Mouse (Mus musculus) megakaryocyte, embryonic 14.5 days (primary cell): Measurements from ENCODE around the gene Efl1. TPM values are rescaled to one million over a fixed set of nuclear protein-coding genes. Genes with fewer than 3 reads are reported as not detected.

Experiments used
- H3K27me3 ChIP-seq: replicated peaks from 2 replicates; pipeline ENCODE3; 2012; ENCODE audit warnings: inconsistent platforms
- H3K36me3 ChIP-seq: replicated peaks from 2 replicates; pipeline ENCODE3; 2012; ENCODE audit warnings: low read length, inconsistent platforms, mixed read lengths
- H3K4me1 ChIP-seq: 2 replicates; pipeline ENCODE4 v1.6.1; 2012; ENCODE audit warnings: inconsistent platforms
- H3K4me3 ChIP-seq: replicated peaks from 2 replicates; pipeline ENCODE3; 2012; ENCODE audit warnings: moderate library complexity, mild to moderate bottlenecking, inconsistent platforms
- H3K9me3 ChIP-seq: 2 replicates; pipeline ENCODE4 v1.6.1; 2012; ENCODE audit warnings: inconsistent platforms
- FLI1 ChIP-seq: IDR thresholded peaks from 2 replicates; pipeline ENCODE4 v1.6.1; 2012; ENCODE audit warnings: low read length, inconsistent platforms, mixed read lengths
- GATA1 ChIP-seq: IDR thresholded peaks from 3 replicates; pipeline ENCODE4 v1.6.1; 2012; ENCODE audit warnings: mixed read lengths, low read length, inconsistent platforms, borderline replicate concordance
- polyA plus RNA-seq: library from polyadenylated mRNA; stranded (reverse); fragments of >175 nt; gene quantifications from 2 replicates; pipeline ENCODE4 v1.2.3, GENCODE M21; 2012; ENCODE audit warnings: low replicate concordance; ENCODE audit not compliant: insufficient read depth

Efl1 gene
- polyA plus RNA-seq, 1 experiment: 3.8 TPM

DNA sequence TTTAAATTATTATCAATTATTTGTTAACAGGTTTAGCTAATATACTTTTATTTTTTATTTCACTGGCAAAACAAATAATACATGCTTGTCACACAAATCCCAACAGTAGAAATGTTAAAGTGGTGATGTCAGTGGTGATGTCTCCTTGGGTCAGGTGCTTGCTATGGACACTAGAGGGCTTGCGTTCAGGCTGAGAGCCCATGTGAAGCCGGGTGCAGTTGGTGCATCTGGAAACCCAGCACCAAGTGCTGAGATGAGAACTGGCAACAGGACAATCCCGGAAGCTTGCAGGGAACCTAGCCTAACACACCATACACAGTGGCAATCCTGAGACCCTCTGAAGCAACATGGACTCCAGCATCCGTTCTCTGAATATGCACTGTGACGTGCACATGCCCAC is 70.9 kb downstream of the Efl1 start:
- H3K4me1 ChIP-seq: peaks cover 58% of the 10 kb centered on the region
- no peaks in the 10 kb centered on the region for H3K27me3 ChIP-seq
- no peaks in the 10 kb centered on the region for H3K9me3 ChIP-seq
- TF ChIP-seq GATA1 (no peak), FLI1 (no peak)
- H3K36me3 ChIP-seq: peaks cover 53% of the 10 kb centered on the region
- H3K4me3 ChIP-seq: no peak overlapping the region

DNA sequence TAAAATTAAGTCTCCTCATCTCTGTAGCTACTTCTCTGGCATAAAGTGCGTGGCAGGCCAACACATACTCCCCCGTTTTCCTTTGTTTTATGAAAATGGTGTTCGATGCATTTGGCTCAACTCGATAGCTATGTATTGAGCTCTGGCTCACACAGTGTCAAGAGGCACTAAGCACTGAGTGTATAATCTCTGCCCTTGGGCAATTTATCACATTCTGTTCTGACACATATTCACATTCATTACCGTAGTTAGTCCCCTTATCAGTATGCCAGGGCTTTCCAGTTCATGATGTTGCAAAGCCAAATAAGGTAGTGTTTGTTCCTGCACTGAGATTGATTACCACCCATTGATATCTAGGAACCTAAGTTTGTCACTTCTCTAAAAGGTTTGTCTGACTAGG is 71.3 kb downstream of the Efl1 start:
- Histone ChIP-seq H3K4me3 (no peak overlapping the region), H3K4me1 (peaks cover 63% of the 10 kb centered on the region), H3K9me3 (no peaks in the 10 kb centered on the region), H3K27me3 (no peaks in the 10 kb centered on the region), H3K36me3 (peaks cover 53% of the 10 kb centered on the region)
- TF ChIP-seq GATA1 (no peak), FLI1 (no peak)

DNA sequence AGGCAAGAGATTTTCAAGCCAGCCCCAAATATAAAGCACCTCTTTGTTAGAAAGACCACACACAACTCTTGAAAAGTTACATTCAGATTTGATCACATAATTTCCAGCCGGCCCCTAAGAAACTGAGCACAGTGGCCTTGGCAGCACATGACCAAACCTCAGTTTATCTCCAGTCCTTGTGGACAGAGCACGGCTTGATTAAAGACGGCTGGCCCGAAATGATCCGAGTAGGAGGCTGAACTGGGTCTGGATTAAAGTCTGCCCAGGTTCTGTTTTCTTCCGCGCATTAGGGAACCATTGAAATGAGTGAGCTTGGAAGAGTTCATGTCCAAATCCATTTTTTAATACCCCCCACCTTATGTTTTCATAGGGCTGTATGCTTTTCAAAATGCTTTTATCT is 72.1 kb downstream of the Efl1 start:
- peaks cover 69% of the 10 kb centered on the region for H3K4me1 ChIP-seq
- H3K36me3 ChIP-seq: peaks cover 53% of the 10 kb centered on the region
- no peak for TF ChIP-seq FLI1
- no peak for TF ChIP-seq GATA1
- H3K9me3 ChIP-seq: no peaks in the 10 kb centered on the region
- no peaks in the 10 kb centered on the region for H3K27me3 ChIP-seq
- H3K4me3 ChIP-seq: no peak overlapping the region

DNA sequence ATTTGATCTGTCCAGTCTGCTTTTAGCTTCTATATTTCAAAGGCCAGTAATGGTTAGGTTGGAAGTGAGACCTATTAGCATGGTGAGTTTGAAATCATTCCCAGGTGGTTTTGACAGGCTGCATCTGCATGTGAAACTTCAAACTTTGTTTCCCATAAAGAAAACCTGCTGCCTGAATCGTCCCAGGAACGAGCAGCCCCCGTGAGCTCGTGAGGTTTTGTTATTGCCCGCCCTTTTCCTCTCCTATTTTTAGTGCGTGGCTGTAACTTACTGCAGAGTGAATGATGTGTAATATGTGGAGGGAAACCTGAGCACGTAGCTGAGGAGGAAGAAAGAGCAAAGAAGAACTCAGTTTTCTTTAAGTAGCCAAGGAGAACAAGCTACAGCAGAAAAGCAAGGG is 72.5 kb downstream of the Efl1 start:
- Histone ChIP-seq H3K36me3 (peaks cover 57% of the 10 kb centered on the region), H3K27me3 (no peaks in the 10 kb centered on the region), H3K9me3 (no peaks in the 10 kb centered on the region), H3K4me3 (peak overlapping the region; percentile 38), H3K4me1 (peaks cover 66% of the 10 kb centered on the region)
- TF ChIP-seq FLI1 (no peak), GATA1 (no peak)

DNA sequence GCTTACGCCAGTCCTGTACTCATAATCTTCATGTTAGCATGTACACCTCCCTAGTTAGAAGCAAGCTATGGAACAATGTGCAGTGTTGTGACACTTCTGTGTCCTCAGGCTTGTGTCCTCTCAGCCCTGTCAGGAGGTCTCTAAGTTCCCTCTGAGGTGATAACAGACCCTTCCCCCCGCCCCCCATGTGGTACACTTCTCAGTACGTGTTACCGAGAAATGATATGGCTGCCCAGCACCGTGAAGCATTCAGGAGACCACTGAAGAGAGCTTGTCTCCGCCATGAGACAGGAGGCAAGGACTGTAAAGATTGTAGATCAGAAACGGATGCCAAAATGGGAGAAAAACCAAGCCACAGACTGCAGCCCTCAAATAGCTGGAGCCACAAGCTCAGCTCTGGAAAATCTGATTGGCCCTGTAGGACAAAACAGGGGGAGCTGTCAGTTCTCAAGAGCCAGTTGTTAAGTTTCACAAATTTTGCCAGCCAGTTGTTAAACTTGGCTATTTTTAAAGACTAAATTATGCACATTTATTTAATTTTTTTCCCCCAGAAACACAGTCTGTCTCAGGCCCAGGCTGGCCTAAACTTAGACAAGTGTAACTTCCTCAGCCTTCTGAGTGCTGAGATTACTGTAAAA is 74.2 kb downstream of the Efl1 start:
- no peaks in the 10 kb centered on the region for H3K9me3 ChIP-seq
- no peak for TF ChIP-seq FLI1
- no peak for TF ChIP-seq GATA1
- H3K4me3 ChIP-seq: no peak overlapping the region
- H3K36me3 ChIP-seq: peaks cover 56% of the 10 kb centered on the region
- no peaks in the 10 kb centered on the region for H3K27me3 ChIP-seq
- H3K4me1 ChIP-seq: peaks cover 63% of the 10 kb centered on the region

DNA sequence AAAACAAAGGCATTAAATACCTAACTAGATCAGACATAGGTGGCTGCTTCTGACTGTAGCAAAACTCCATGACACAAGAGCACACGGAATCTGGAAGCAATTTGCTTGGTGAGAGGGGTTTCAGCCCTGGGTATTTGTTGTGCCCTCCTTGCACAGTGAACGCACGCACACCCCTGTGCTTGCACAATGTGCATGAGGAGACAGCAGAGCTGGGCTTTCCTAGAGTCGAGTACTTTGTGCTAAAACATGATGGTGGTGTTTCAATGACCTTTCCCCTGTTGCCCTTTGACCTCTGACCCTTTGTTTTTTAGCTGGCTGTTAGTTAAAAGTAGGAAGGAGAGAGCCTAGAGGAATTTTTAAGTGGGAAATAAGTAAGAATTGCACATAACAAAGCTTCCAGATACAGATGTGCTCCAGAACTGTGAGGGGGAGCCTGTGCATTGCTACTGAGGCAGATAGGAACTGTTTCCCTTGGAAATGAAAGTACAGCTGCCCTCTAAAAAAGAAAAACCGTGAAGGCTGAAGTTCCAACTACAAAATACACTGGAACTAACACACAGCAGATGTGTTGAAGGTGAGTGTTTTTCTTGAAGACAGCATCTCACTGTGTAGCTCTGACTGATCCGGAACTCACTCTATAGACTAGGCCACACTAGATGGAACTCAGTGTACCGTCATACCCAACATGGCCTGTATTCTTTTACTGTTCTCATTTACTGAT is 74.9 kb downstream of the Efl1 start:
- Histone ChIP-seq H3K4me1 (peaks cover 69% of the 10 kb centered on the region), H3K27me3 (no peaks in the 10 kb centered on the region), H3K4me3 (no peak overlapping the region), H3K9me3 (no peaks in the 10 kb centered on the region), H3K36me3 (peaks cover 58% of the 10 kb centered on the region)
- TF ChIP-seq GATA1: no peak
- no peak for TF ChIP-seq FLI1

DNA sequence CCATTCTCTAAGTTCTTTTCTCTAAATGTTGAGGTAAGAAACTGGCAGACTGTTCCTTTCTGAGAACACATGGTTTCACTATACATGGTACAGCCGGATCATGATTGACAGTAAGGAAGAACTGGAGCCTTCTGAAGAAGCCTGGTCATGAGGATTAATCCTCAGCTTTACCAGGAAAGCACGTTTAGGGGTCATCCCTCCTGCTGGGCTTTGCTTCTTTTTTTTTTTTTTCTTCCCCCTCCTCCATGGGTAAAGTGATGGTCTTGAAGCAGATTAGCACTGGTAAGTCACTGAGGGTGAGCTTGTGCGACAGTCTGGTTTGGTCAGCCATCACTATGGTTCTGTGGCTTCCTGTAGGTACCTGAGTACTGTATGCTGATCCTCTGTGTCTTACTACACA is 76.1 kb downstream of the Efl1 start:
- Histone ChIP-seq H3K4me1 (peaks cover 67% of the 10 kb centered on the region), H3K27me3 (no peaks in the 10 kb centered on the region), H3K4me3 (no peak overlapping the region), H3K36me3 (peaks cover 58% of the 10 kb centered on the region), H3K9me3 (no peaks in the 10 kb centered on the region)
- TF ChIP-seq GATA1: no peak
- TF ChIP-seq FLI1: no peak

DNA sequence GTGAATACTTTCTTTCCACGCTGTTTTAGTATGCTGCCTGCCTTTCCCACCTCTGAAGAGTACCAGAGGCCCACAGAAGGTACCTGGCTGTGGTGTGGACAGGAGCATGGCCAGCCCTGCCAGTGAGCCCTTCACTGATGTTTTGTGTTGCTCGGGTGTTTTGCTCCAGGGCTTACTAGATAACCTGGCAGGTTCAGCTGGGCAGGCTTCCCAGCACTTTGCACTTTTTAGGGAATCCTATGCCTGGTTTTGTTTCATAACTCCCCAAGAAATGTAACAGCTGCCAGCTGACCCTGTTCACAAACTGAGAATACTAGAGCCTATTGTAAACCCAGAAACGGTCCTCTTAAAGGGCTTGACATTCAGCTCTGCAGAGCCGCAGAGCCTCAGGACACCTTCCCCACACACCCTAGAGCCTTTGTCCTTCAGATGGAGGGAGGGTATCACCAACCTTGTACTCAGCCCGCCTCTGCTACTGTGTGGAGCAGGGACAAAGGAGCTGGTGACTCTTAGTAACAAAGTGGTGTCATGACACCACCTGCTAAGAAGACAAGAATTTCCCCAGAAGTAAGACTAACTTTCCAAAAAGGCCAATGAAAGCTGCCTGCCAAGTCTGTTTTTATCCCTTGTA is 76.7 kb downstream of the Efl1 start:
- Histone ChIP-seq H3K36me3 (peaks cover 56% of the 10 kb centered on the region), H3K9me3 (no peaks in the 10 kb centered on the region), H3K4me1 (peaks cover 67% of the 10 kb centered on the region), H3K4me3 (no peak overlapping the region), H3K27me3 (no peaks in the 10 kb centered on the region)
- TF ChIP-seq FLI1 (no peak), GATA1 (no peak)

DNA sequence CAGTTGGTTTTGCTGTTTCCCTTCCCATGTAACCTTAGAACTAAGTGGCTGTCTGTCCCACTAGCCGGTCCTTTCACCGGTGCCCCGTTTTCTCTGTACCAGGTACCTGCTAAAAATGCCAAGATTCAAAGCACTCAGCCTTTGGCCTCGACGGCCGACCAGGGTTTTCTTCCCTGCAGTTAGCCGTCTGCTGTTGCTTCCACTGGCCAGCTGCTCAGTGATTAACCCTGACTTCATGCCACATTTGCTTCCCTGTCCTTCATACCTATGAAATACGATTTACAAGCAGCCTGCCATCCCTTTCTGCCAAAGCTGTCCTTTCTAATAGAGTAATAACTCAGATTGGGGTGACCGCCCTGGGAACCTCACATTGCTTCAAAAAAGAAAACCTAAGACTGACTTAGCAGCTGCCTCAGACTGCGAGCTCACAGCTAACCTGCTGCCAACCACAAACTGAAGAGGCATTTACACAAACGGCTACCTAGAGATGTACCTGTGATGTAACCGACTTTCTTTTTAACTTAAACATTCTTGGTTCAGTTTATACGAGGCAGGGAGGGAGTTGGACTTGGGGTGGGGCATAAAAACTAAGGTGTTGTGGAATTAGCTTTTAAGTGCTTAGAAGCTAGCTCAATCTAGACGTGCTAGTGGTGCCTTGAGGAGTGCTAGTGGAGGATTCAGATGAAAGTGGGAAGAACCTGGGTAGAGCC is 77.5 kb downstream of the Efl1 start:
- H3K4me3 ChIP-seq: no peak overlapping the region
- H3K4me1 ChIP-seq: peaks cover 66% of the 10 kb centered on the region
- H3K36me3 ChIP-seq: peaks cover 57% of the 10 kb centered on the region
- H3K9me3 ChIP-seq: no peaks in the 10 kb centered on the region
- no peaks in the 10 kb centered on the region for H3K27me3 ChIP-seq
- TF ChIP-seq GATA1 (no peak), FLI1 (no peak)
